Mouse (Mus musculus) spleen, adult 2 months (tissue): ENCODE results near the gene Car4.

Experiments
- CTCF ChIP-seq: fragments of 200-500 bp; IDR thresholded peaks from 2 replicates; pipeline ENCODE4 v1.5.1; 2011; ENCODE audit warnings: mild to moderate bottlenecking, inconsistent platforms; ENCODE audit not compliant: insufficient read depth, insufficient read length, insufficient replicate concordance; ENCODE audit errors: extremely low read depth
- POLR2A ChIP-seq: fragments of 200-500 bp; IDR thresholded peaks from 2 replicates; pipeline ENCODE4 v1.6.1; 2011; ENCODE audit warnings: low read depth, low read length, inconsistent platforms

- no peak for TF ChIP-seq CTCF
- no peak for TF ChIP-seq POLR2A
Observed at GRCm38 (mm10) chr11:84908480-84908879, 49.1 kb upstream of the Car4 start.
